Mouse (Mus musculus) adrenal gland (tissue): ENCODE measurements around the gene Ces2h.
"Not testable (repeated sequence)": the region's sequence is repeated elsewhere in the genome, so short reads cannot be mapped to it uniquely, and the experiment has no call there.

Experiments
- intact Hi-C: fragments of 180-260 bp; cut with DNase I; formaldehyde crosslinking; loops from one replicate; pipeline ENCODE4 v1.15.1; 2025
- long read RNA-seq, 2 experiments: library from polyadenylated mRNA; unstranded; transcript quantifications; one replicate each; pipeline ENCODE4 v2.0.0; 2020; ENCODE audit warnings: borderline replicate concordance in 1 of 2; ENCODE audit not compliant: insufficient replicate concordance in 1 of 2

Gene Ces2h
- long read RNA-seq, experiment 1, result 0 reads
- long read RNA-seq, experiment 2, result 0 reads

- intact Hi-C loops, result no loop called here
Measured at GRCm38 (mm10) chr8:105000586-105000985, at the start of gene Ces2h. Ces2h (plus strand) TSS chr8:105000853.

- intact Hi-C loops, result no loop called here
Measured at GRCm38 (mm10) chr8:104961537-104961961, 39.1 kb upstream of the Ces2h start, which contains the start of gene Ces2g. Ces2g (plus strand) TSS chr8:104961718.

- intact Hi-C loops, result no loop called here
Measured at GRCm38 (mm10) chr8:104962229-104962901, 38.3 kb upstream of the Ces2h start.

- intact Hi-C loops, result no loop called here
Measured at GRCm38 (mm10) chr8:104963375-104963894, 37.2 kb upstream of the Ces2h start.

- intact Hi-C loops, result no loop called here
Measured at GRCm38 (mm10) chr8:104984126-104984525, 16.5 kb upstream of the Ces2h start.

GRCm38 (mm10) chr8:104984942-104985341, 15.7 kb upstream of the Ces2h start:
- intact Hi-C loops, result no loop called here

- intact Hi-C loops, result no loop called here
Measured at GRCm38 (mm10) chr8:104998191-104998590, 2.5 kb upstream of the Ces2h start.

- intact Hi-C loops, result no loop called here
Measured at GRCm38 (mm10) chr8:104999183-104999582, 1.5 kb upstream of the Ces2h start.

- intact Hi-C loops, result no loop called here
Measured at GRCm38 (mm10) chr8:105010000-105010399, 9.3 kb downstream of the Ces2h start.

- intact Hi-C loops, result no loop called here
Measured at GRCm38 (mm10) chr8:105011136-105011535, 10.5 kb downstream of the Ces2h start.

- intact Hi-C loops, result no loop called here
Measured at GRCm38 (mm10) chr8:105014391-105014790, 13.7 kb downstream of the Ces2h start.

- intact Hi-C loops, result no loop called here
Measured at GRCm38 (mm10) chr8:105021954-105022353, 21.3 kb downstream of the Ces2h start.

GRCm38 (mm10) chr8:105023087-105023486, 22.4 kb downstream of the Ces2h start:
- intact Hi-C loops, result no loop called here

GRCm38 (mm10) chr8:105025050-105025449, 24.4 kb downstream of the Ces2h start:
- intact Hi-C loops, result no loop called here

- intact Hi-C loops, result no loop called here
Measured at GRCm38 (mm10) chr8:105043510-105043909, 42.9 kb downstream of the Ces2h start.

- intact Hi-C loops, result no loop called here
Measured at GRCm38 (mm10) chr8:105045824-105046401, 45.3 kb downstream of the Ces2h start.

- intact Hi-C loops, result no loop called here
Measured at GRCm38 (mm10) chr8:105048371-105048854, 47.8 kb downstream of the Ces2h start, which contains the start of gene Ces3a. Ces3a (plus strand) TSS chr8:105048601.

- intact Hi-C loops, result no loop called here
Measured at GRCm38 (mm10) chr8:105056211-105056610, 55.6 kb downstream of the Ces2h start.

GRCm38 (mm10) chr8:105060056-105060455, 59.4 kb downstream of the Ces2h start:
- intact Hi-C loops, result no loop called here

- intact Hi-C loops, result no loop called here
Measured at GRCm38 (mm10) chr8:105066761-105067160, 66.1 kb downstream of the Ces2h start.

- intact Hi-C loops, result not testable (repeated sequence)
Measured at GRCm38 (mm10) chr8:105067905-105068304, 67.3 kb downstream of the Ces2h start.

GRCm38 (mm10) chr8:105068971-105069370, 68.3 kb downstream of the Ces2h start:
- intact Hi-C loops, result no loop called here
